Mouse (Mus musculus) gastrocnemius, postnatal 4 days (tissue): Measurements from ENCODE around the gene Scn2a. TPM values are rescaled to one million over a fixed set of nuclear protein-coding genes. Genes with fewer than 3 reads are reported as not detected.
A peak's percentile ranks its signal among the peaks of the same experiment; 100 is the strongest.

Source experiments
- DNase-seq, 2 experiments: peaks; one replicate each; pipeline ENCODE4 v3.0.0; 2021 to 2022; ENCODE audit warnings: low spot score in 2 of 2, mixed read lengths in 2 of 2
- long read RNA-seq, 2 experiments: library from polyadenylated mRNA; stranded (forward); transcript quantifications; one replicate each; pipeline ENCODE4 v2.0.0; 2021
- total RNA-seq, 2 experiments: library from RNA; stranded (reverse); gene quantifications; 2 replicates each; pipeline ENCODE4 v1.2.3; 2021

Gene Scn2a
- 1 to 10 TPM; 1.8 to 2.7 TPM for total RNA-seq
- long read RNA-seq, experiment 1 = 0 reads
- long read RNA-seq, experiment 2, partial matches to known transcripts = 0 of 2 reads
- long read RNA-seq, experiment 2, other reads (novel, unspliced or antisense) = 2 of 2 reads

DNA sequence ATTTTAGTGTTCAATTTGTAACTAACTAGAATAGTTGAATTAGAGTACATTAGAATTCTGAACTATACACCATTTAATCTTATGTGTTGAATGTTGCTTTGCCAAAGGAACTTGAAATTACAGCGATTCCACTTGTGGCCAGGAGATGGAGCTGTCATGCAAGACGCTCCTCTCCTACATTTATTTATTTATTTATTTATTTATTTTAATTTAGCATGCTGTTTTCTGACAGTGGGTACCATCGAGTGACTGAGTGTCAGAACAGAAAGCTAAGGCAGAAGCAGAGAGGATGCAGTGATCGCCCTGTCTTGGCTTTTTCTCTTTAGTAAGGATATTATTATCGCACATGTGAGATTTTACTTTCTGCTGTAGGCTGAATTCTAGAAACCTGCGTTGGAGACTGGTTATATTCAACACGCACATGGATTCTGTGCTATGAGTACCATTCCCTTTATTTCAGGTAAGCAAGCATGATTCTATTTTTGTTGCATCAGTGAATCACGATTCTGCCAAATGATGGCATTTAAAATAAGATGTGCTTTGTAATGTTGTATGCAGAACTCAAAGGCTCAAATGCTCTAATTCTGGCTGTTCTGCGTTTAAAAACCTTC lies at the start of gene Scn2a:
Scn2a (plus strand) TSS at position 216 of the 611 bp plus-strand sequence.
- peak in 1 of 2 experiments; percentile 14 for DNase-seq

- no peak for DNase-seq
Measured at GRCm38 (mm10) chr2:65587679-65588078, 32.9 kb upstream of the Scn2a start.

DNA sequence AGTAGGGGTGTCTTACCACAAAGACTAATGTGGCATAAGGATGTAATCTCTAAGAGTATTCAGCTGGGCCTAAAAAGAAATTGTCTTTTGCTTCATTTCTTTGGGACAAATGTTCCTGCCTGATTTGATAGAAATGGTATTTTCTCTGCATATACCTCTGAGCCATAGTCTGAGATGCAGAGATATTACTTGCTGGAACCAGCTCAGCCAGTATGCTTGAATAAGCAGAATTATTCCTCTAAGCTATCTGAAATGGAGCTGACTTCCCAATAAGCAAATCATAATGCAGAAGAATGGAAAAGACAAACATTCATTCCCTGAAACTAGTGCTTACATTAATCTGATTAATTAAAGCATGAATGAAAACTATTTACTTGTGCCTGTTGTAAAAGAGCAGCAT lies 12.8 kb upstream of the Scn2a start:
- no peak for DNase-seq

DNA sequence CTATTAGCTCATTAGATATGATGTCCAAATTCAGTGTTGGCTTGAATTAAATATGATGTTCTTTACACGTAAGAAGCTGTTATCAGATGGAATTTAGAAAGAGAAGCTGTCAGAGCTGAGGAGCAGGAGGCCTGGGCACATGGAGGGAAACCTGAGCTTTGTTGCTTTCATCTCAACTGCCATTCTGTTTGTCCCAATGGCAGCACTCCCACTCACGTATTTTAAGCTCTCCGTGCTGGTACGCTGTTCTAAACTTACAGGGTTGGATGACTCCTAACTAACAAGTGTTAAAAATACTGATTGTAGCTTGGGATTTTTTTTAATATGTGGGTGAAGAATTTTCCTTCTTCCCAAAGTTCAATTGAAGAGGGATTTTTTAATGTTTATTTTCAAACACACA lies 8.7 kb upstream of the Scn2a start:
- no peak for DNase-seq

DNA sequence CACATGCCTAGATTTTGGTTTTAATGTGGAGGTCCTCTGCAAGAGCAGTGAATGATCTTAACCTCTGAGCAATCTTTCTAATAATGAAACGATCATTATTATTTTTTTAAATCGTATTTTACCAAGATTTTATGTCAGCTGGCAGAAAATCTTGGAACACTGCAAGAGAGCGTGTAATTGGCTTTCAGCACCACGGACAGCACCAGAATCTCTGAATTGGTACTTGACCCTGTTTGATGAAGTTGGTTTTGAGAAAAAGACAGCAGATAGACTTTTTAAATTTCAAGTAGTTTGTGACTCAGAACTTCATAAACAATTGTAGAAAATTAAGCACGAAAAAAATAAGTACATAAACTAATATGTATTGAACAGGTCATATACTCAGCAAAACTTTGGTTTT lies 790 bp upstream of the Scn2a start:
- peak in 1 of 2 experiments; percentile 37 for DNase-seq

- no peak for DNase-seq
Measured at GRCm38 (mm10) chr2:65621254-65621653, 683 bp downstream of the Scn2a start.

DNA sequence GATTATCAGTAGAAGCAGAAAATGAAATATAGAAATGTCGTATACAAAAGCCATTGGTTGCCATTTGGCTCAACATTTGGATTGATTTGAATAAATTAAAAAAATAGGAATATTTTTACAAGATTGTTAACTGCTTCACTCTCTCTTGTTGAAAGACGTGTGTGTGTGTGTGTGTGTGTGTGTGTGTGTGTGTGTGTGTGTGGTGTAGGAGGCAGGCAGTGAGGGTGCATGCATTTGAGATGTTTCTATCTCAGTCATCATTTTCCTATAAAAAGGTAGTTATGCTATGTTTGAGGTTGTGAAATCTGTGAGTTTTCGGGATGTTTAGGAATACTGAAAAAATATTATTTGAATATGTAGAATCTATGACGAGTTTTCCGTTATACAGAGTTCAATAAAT lies 1.3 kb downstream of the Scn2a start:
- no peak for DNase-seq

DNA sequence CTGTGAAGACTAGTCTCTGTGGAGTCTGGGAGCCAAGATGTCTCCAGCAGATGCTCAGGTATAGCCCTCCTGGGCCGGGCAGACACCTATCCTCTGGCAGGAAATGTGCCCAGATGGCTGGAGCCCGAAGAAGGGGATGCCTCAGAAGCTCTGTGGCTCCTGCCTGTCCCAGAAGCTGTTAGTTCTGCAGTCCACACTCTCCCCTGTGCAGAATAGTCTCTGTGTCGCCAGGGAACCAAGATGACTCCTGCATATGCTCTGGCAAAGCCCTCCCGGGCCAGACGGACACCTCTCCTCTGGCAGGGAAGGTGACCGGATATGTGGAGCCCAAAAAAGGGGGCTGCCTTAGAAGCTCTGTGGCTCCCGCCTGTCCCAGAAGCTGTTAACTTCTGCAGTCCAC lies 32.1 kb downstream of the Scn2a start:
- DNase-seq = no peak

GRCm38 (mm10) chr2:65657031-65657430 lies 36.5 kb downstream of the Scn2a start:
- no peak for DNase-seq

GRCm38 (mm10) chr2:65658430-65658829 lies 37.9 kb downstream of the Scn2a start:
- DNase-seq = no peak

GRCm38 (mm10) chr2:65663892-65664291 lies 43.3 kb downstream of the Scn2a start:
- DNase-seq = no peak

- DNase-seq = no peak
Measured at GRCm38 (mm10) chr2:65664481-65664880, 43.9 kb downstream of the Scn2a start.

DNA sequence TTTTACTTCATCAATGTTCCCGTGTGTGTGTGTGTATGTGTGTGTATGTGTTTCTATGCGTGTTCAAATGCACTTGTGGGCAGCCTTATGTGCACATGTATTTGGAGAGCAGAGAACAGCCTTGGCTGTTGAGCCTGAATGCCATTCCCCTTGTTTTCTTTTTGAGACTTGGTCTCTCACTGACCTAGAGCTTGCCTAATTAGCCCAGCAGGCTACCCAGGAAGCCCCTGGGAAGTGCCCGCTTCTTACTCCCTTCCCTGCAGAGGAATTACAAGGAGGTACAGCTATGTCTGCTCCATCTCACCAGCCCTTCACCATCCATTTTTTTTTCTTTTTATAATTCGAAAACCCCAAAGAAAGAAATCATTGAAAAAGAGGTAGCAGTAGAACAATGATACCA lies 44.6 kb downstream of the Scn2a start:
- no peak for DNase-seq

DNA sequence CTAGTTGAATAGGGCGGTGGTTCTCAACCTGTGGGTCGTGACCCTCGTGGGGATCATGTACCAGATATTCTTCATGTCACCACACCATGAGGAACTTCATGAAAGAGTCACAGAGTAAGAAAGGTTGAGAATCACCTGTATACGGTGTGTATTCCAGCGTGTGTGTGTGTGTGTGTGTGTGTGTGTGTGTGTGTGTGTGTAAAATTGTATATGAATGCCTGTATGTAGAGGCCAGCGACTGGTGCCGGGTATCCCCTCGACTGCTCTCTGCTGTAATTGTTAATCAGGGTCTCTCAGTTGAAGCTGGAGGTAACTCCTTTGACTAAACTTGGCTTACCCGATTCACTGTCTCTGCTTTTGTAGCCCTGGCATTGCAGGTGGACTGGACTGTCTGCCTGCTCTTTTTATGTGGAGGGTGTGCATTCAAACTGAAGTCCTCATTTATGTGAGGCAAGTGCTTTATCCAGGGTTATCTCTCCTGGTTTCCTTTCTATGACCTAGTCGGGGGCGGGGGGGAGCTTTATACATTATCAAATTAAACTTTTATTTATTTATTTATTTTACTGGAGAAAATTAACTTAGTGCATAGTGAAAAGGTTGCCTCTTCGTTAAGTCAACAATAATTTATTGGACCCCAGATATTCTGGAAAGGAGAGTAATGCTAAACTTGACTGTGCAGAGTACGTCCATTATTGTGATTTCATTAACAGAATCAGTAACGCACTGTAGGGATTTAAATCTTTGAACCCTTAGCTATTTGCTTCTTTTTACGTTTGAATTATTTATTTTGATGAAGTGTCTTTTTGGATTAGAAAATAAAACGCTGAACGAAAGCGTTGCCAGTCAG lies 47.2 kb downstream of the Scn2a start:
- DNase-seq = no peak

DNA sequence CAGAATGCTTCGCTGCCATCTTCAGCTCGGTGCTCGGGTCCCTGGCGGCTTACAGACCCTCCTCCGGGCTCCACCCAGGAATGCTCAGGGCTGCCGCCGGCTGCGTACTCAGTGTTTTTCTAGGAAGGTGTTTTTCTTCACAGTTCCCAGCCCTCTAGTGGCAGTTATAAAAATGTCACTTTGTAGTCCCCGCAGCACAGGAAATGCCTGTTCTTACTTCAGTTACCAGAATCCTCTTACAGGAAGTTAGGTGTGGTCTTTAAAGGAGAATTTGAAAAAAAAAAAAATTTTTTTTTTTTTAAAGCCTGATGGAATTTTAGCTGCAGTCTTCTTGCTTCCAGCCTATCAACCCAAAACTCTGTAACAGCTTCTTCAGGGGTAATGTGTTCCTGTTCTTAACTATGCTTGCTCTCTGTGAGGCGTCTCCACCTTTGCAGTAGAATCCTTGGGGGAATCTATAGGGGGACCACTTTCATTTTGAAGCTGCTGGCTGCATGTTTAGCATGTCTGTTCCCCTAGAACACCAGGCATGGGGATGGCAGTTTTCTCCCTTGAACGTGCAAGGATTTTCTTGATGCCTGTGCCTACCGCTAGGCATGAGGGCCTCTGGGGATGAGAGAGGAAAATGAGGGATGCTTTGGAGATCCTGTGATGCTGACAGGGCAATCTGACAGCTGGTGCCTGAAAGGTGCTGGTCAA lies 48.0 kb downstream of the Scn2a start:
- peak in 1 of 2 experiments; percentile 30 for DNase-seq

- no peak for DNase-seq
Measured at GRCm38 (mm10) chr2:65669561-65669960, 49.0 kb downstream of the Scn2a start.

- no peak for DNase-seq
Measured at GRCm38 (mm10) chr2:65670153-65670817, 49.7 kb downstream of the Scn2a start.

DNA sequence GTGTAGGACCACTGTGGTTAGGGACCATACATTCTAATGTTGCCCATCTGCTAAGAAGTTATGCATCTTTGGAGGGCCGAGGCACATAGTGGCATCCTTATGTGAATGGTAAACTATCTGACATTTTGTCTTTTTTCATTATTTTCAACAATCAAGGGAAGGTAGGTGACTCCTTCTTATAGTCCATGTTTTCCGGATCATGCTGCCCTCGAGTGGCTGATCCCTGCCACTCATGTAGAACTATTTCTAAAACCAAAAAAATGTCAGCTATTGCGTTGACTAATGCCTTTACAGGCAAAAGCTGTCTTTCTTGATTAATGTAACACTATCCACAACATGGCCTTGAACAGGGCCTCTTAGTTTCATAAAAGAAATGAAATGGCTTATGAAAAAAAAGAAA lies 59.0 kb downstream of the Scn2a start:
- DNase-seq = no peak

DNA sequence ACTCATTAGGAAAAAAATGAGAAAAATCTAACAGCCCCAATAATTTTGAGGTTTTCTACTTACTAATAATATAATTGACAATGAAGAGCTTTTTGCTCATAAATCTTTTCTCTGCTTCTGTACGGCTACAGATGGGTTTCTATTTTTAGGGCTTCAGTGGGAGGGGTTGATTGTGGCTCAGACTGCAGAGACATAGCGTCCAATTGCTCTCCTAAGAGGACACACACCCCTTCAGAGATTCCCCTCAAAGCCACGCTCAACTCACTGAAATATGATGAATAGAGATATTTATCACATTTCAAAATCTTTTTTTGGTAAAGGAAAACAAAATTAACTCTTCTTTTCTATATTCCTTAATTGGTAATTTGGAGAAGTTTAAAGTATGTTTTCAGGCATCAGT lies 64.6 kb downstream of the Scn2a start:
- no peak for DNase-seq

- no peak for DNase-seq
Measured at GRCm38 (mm10) chr2:65690456-65691184, 70.0 kb downstream of the Scn2a start.

DNA sequence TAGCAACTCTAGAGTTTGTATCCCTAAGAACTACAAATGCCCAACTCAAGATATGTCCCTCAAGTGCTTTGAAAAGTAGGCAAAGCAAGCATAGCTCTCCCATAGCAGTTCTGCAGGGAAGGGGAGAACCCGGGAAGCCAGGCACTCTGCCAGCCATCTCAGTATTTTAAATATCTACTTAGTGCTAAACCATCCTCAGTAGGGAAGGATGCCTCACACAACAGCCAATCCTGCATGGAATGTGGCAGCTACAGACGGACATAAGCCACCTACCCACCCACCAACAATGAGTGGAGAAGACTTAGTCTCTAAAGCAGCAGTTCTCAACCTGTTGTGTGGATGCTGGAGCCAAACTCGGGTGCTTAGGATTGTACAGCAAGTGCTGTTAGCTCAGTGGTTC lies 73.9 kb downstream of the Scn2a start:
- no peak for DNase-seq
